Mouse (Mus musculus) CH12.LX (cell line): ENCODE data around the gene Cela1.

ENCODE experiments used
- BHLHE40 ChIP-seq: IDR thresholded peaks from 2 replicates; pipeline ENCODE4 v1.6.1; 2011; ENCODE audit warnings: mild to moderate bottlenecking, low read depth, low read length, improper control_type of control experiment
- CTCF ChIP-seq, 2 experiments: IDR thresholded peaks in 1 of 2; conservative IDR thresholded peaks in 1 of 2; 2 replicates each; pipeline ENCODE4 v1.5.1; 2011 to 2012; ENCODE audit warnings: low read depth in 2 of 2, low read length in 2 of 2, improper control_type of control experiment in 1 of 2, inconsistent platforms in 1 of 2, mild to moderate bottlenecking in 1 of 2, moderate library complexity in 1 of 2
- E2F4 ChIP-seq: IDR thresholded peaks from 2 replicates; pipeline ENCODE4 v1.6.1; 2011; ENCODE audit warnings: low read depth, low read length, improper control_type of control experiment; ENCODE audit not compliant: insufficient replicate concordance
- ELF1 ChIP-seq: IDR thresholded peaks from 2 replicates; pipeline ENCODE4 v1.6.1; 2014; ENCODE audit warnings: low read depth, mild to moderate bottlenecking, inconsistent platforms, low read length, improper control_type of control experiment
- EP300 ChIP-seq: IDR thresholded peaks from 2 replicates; pipeline ENCODE4 v1.6.1; 2011; ENCODE audit warnings: low read length, improper control_type of control experiment
- HCFC1 ChIP-seq: IDR thresholded peaks from 2 replicates; pipeline ENCODE4 v1.6.1; 2012; ENCODE audit warnings: low read depth, mild to moderate bottlenecking, inconsistent platforms, low read length, improper control_type of control experiment
- NRF1 ChIP-seq: IDR thresholded peaks from 2 replicates; pipeline ENCODE4 v1.6.1; 2014; ENCODE audit warnings: low read depth, mild to moderate bottlenecking, inconsistent platforms, low read length, improper control_type of control experiment, moderate library complexity
- POLR2A ChIP-seq: IDR thresholded peaks from 2 replicates; pipeline ENCODE4 v1.6.1; 2011; ENCODE audit warnings: low read depth, mild to moderate bottlenecking, improper control_type of control experiment, low read length
- SMC3 ChIP-seq: IDR thresholded peaks from 2 replicates; pipeline ENCODE4 v1.6.1; 2011; ENCODE audit warnings: low read depth, low read length, improper control_type of control experiment
- UBTF ChIP-seq: IDR thresholded peaks from 2 replicates; pipeline ENCODE4 v1.6.1; 2012; ENCODE audit warnings: low read depth, mild to moderate bottlenecking, inconsistent platforms, low read length, improper control_type of control experiment, moderate library complexity
- USF1 ChIP-seq: IDR thresholded peaks from 2 replicates; pipeline ENCODE4 v1.6.1; 2014; ENCODE audit warnings: low read depth, mild to moderate bottlenecking, inconsistent platforms, low read length, improper control_type of control experiment
- ZMIZ1 ChIP-seq: IDR thresholded peaks from 2 replicates; pipeline ENCODE4 v1.6.1; 2012; ENCODE audit warnings: low read depth, mild to moderate bottlenecking, inconsistent platforms, low read length, improper control_type of control experiment
- ZNF384 ChIP-seq: IDR thresholded peaks from 2 replicates; pipeline ENCODE4 v1.6.1; 2012; ENCODE audit warnings: low read depth, low read length, improper control_type of control experiment, inconsistent platforms

GRCm38 (mm10) chr15:100722564-100722963 lies 34.8 kb upstream of the Cela1 start:
- TF ChIP-seq SMC3: no peak
- no peak for TF ChIP-seq ZMIZ1
- TF ChIP-seq CTCF (conservative IDR thresholded peaks at IDR 0.05 in 1 of 2, IDR thresholded peaks at IDR 0.05 in 1 of 2; ENCODE audit: low read depth in 2 of 2, low read length in 2 of 2): no peak
- no peak for TF ChIP-seq POLR2A
- TF ChIP-seq ZNF384: no peak
- TF ChIP-seq HCFC1: no peak
- TF ChIP-seq USF1: no peak
- TF ChIP-seq ELF1: no peak
- TF ChIP-seq EP300: no peak
- no peak for TF ChIP-seq E2F4
- no peak for TF ChIP-seq BHLHE40
- TF ChIP-seq UBTF: no peak
- no peak for TF ChIP-seq NRF1
